Mouse (Mus musculus) E14TG2a.4 (cell line): ENCODE results near the gene Masp2.

Experiments
- H3K27me3 ChIP-seq: 2 replicates; pipeline ENCODE4 v1.6.1; 2014; ENCODE audit warnings: low read length, control low read depth; ENCODE audit not compliant: insufficient read depth
- H3K36me3 ChIP-seq: 2 replicates; pipeline ENCODE4 v1.6.1; 2014; ENCODE audit warnings: low read length, control low read depth; ENCODE audit not compliant: insufficient read depth
- H3K4me1 ChIP-seq: replicated peaks from 2 replicates; pipeline ENCODE4 v1.6.1; 2014; ENCODE audit warnings: low read depth, low read length, control low read depth
- H3K4me3 ChIP-seq: replicated peaks from 2 replicates; pipeline ENCODE4 v1.5.1; 2014; ENCODE audit warnings: mild to moderate bottlenecking, low read length
- H3K9me3 ChIP-seq: 2 replicates; pipeline ENCODE4 v1.6.1; 2014; ENCODE audit warnings: low read length, control low read depth
- CTCF ChIP-seq: conservative IDR thresholded peaks from 2 replicates; pipeline ENCODE4 v1.5.1; 2014; ENCODE audit warnings: low read length
- NANOG ChIP-seq: IDR thresholded peaks from 2 replicates; pipeline ENCODE4 v1.6.1; 2014; ENCODE audit warnings: borderline replicate concordance, low read length, mixed read lengths
- POU5F1 ChIP-seq: IDR thresholded peaks from 2 replicates; pipeline ENCODE4 v1.6.1; 2014; ENCODE audit warnings: low read length, borderline replicate concordance

The Masp2 gene

GRCm38 (mm10) chr4:148607758-148608157, 5.4 kb downstream of the Masp2 start:
- H3K4me3 ChIP-seq, result no peak overlapping the region
- TF ChIP-seq NANOG (no peak), POU5F1 (no peak), CTCF (peak; percentile 78)
- H3K4me1 ChIP-seq, result peaks cover 61% of the 10 kb centered on the region
- no peaks in the 10 kb centered on the region for H3K27me3 ChIP-seq
- H3K9me3 ChIP-seq, result no peaks in the 10 kb centered on the region
- H3K36me3 ChIP-seq, result peaks cover 72% of the 10 kb centered on the region

- TF ChIP-seq POU5F1 (no peak), CTCF (no peak), NANOG (no peak)
- Histone ChIP-seq H3K4me1 (peaks cover 61% of the 10 kb centered on the region), H3K9me3 (no peaks in the 10 kb centered on the region), H3K27me3 (no peaks in the 10 kb centered on the region), H3K36me3 (peaks cover 78% of the 10 kb centered on the region), H3K4me3 (no peak overlapping the region)
These were observed 7.5 kb downstream of the Masp2 start for GRCm38 (mm10) chr4:148609805-148610204.

GRCm38 (mm10) chr4:148610631-148611364, 8.4 kb downstream of the Masp2 start:
- Histone ChIP-seq H3K9me3 (no peaks in the 10 kb centered on the region), H3K27me3 (no peaks in the 10 kb centered on the region), H3K4me3 (no peak overlapping the region), H3K36me3 (peaks cover 85% of the 10 kb centered on the region), H3K4me1 (peaks cover 62% of the 10 kb centered on the region)
- TF ChIP-seq POU5F1 (no peak), NANOG (no peak), CTCF (no peak)

- Histone ChIP-seq H3K9me3 (no peaks in the 10 kb centered on the region), H3K4me1 (peaks cover 65% of the 10 kb centered on the region), H3K27me3 (no peaks in the 10 kb centered on the region), H3K36me3 (peaks cover 94% of the 10 kb centered on the region), H3K4me3 (no peak overlapping the region)
- TF ChIP-seq CTCF (no peak), NANOG (no peak), POU5F1 (no peak)
These were observed 10.2 kb downstream of the Masp2 start for GRCm38 (mm10) chr4:148612557-148612956.

- TF ChIP-seq NANOG, result peak; percentile 58; the same call in 1 of the 2 replicates
- TF ChIP-seq POU5F1, result no peak; the same call in 1 of the 2 replicates
- H3K9me3 ChIP-seq, result no peaks in the 10 kb centered on the region
- H3K4me3 ChIP-seq, result no peak overlapping the region
- H3K27me3 ChIP-seq, result no peaks in the 10 kb centered on the region
- peaks cover 97% of the 10 kb centered on the region for H3K36me3 ChIP-seq
- peaks cover 68% of the 10 kb centered on the region for H3K4me1 ChIP-seq
These were observed 11.4 kb downstream of the Masp2 start for GRCm38 (mm10) chr4:148613738-148614137.

- H3K4me3 ChIP-seq, result no peak overlapping the region
- peaks cover 87% of the 10 kb centered on the region for H3K4me1 ChIP-seq
- TF ChIP-seq POU5F1, result no peak
- TF ChIP-seq CTCF, result no peak
- no peak for TF ChIP-seq NANOG
- H3K27me3 ChIP-seq, result no peaks in the 10 kb centered on the region
- peaks cover 100% of the 10 kb centered on the region for H3K36me3 ChIP-seq
- H3K9me3 ChIP-seq, result no peaks in the 10 kb centered on the region
These were observed 17.5 kb downstream of the Masp2 start for GRCm38 (mm10) chr4:148619805-148620204.

GRCm38 (mm10) chr4:148620718-148621117, 18.4 kb downstream of the Masp2 start:
- Histone ChIP-seq H3K27me3 (no peaks in the 10 kb centered on the region), H3K4me1 (peaks cover 81% of the 10 kb centered on the region), H3K4me3 (no peak overlapping the region), H3K36me3 (peaks cover 97% of the 10 kb centered on the region), H3K9me3 (no peaks in the 10 kb centered on the region)
- TF ChIP-seq NANOG (no peak), POU5F1 (no peak), CTCF (no peak)

- Histone ChIP-seq H3K4me3 (peak overlapping the region; percentile 98), H3K36me3 (peaks cover 79% of the 10 kb centered on the region), H3K4me1 (peaks cover 74% of the 10 kb centered on the region), H3K27me3 (no peaks in the 10 kb centered on the region), H3K9me3 (no peaks in the 10 kb centered on the region)
- TF ChIP-seq NANOG (no peak), CTCF (no peak), POU5F1 (no peak)
These were observed 20.1 kb downstream of the Masp2 start for GRCm38 (mm10) chr4:148622485-148622884.
